In the genomic region with DNA sequence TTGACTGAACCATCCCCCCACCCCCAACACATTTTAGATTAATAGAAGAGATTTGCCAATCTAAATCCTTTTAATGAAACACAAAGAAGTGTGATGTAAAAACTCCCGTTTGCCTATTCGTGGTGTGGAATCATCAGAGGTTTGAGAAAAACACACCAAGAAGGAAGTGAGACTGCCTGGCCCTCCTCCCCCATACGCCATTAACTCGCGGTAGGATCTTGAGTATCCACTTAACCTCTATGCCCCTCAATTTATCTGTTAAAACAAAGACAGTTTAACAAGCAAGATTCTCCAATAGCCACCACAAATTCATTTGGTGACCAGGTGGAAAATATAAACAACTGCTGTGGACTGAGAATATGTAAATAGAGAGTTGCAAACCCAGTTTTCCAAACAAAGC, we compare ENCODE assay signal across 29 mouse cellular contexts.
DNase-seq lines count a peak whose midpoint lies in the region; ATAC-seq and TF ChIP-seq lines count a peak whose summit lies in the region.
"Had no signal": no experiment of that assay in that cellular context is flagged by ENCODE, and none has a peak within 500 bp of the region (broad histone marks: within the 10 kb centered on the region; RNA-seq: fewer than 3 reads in every experiment).

No protein-coding gene starts in this region.

- ATAC-seq in kidney, embryonic 14.5 days (ENCODE audit: low FRiP score, low TSS enrichment), result 0 out of 2 replicates have a peak, but pooled peaks have one; percentile 62
- no peak for ATAC-seq in kidney, postnatal 0 days (replicated peaks; ENCODE audit: low FRiP score, low read depth)
- ATAC-seq: forebrain, embryonic 15.5 days; hindbrain, embryonic 16.5 days; Patski had no signal

- H3K27ac ChIP-seq in kidney, embryonic 14.5 days (ENCODE audit: low read depth, low read length), result no peak overlapping the region
- H3K27ac ChIP-seq in kidney, adult 2 months (ENCODE audit: insufficient read depth, low read depth, low read length), result no peak overlapping the region
- no peak overlapping the region for H3K27ac ChIP-seq in kidney, postnatal 0 days
- H3K27ac ChIP-seq: embryonic facial prominence, embryonic 10.5 days; embryonic facial prominence, embryonic 13.5 days; forebrain, embryonic 12.5 days; forebrain, embryonic 15.5 days; heart, embryonic 15.5 days; hindbrain, embryonic 10.5 days; hindbrain, embryonic 13.5 days had no signal

- no peak overlapping the region for H3K4me3 ChIP-seq in kidney, embryonic 14.5 days (ENCODE audit: low read length)
- no peak overlapping the region for H3K4me3 ChIP-seq in kidney, adult 2 months (ENCODE audit: insufficient read depth, low read depth, low read length)
- H3K4me3 ChIP-seq in kidney, postnatal 0 days (replicated peaks; ENCODE audit: low read depth, low read length), result no peak overlapping the region
- H3K4me3 ChIP-seq: embryonic facial prominence, embryonic 10.5 days; embryonic facial prominence, embryonic 13.5 days; erythroblast, embryonic 14.5 days; forebrain, embryonic 12.5 days; forebrain, embryonic 15.5 days; heart, embryonic 12.5 days; heart, embryonic 15.5 days; hindbrain, embryonic 10.5 days; hindbrain, embryonic 13.5 days had no signal

- H3K36me3 ChIP-seq in kidney, embryonic 14.5 days (ENCODE audit: control insufficient read depth, insufficient read depth, low read length), result no peaks in the 10 kb centered on the region
- H3K36me3 ChIP-seq in kidney, adult 2 months (ENCODE audit: control insufficient read depth, insufficient read depth, low read length), result no peaks in the 10 kb centered on the region
- H3K36me3 ChIP-seq in kidney, postnatal 0 days (ENCODE audit: insufficient read depth, low read length), result no peaks in the 10 kb centered on the region
- H3K36me3 ChIP-seq: embryonic facial prominence, embryonic 10.5 days; embryonic facial prominence, embryonic 13.5 days; forebrain, embryonic 12.5 days; forebrain, embryonic 15.5 days; G1E; heart, embryonic 12.5 days; heart, embryonic 15.5 days; hindbrain, embryonic 10.5 days; hindbrain, embryonic 13.5 days had no signal

- no peak for TF ChIP-seq POLR2A in kidney, adult 2 months (IDR thresholded peaks at IDR 0.05; ENCODE audit: low read depth, low read length)

- no peak overlapping the region for H3K4me2 ChIP-seq in kidney, embryonic 14.5 days (replicated peaks; ENCODE audit: low read depth, low read length)
- no peak overlapping the region for H3K4me2 ChIP-seq in kidney, postnatal 0 days (ENCODE audit: low read length)
- H3K4me2 ChIP-seq: embryonic facial prominence, embryonic 13.5 days; forebrain, embryonic 12.5 days; forebrain, embryonic 15.5 days; heart, embryonic 12.5 days; heart, embryonic 15.5 days; hindbrain, embryonic 13.5 days had no signal

- H3K4me1 ChIP-seq in kidney, embryonic 14.5 days (ENCODE audit: control insufficient read depth, insufficient read depth, low read length), result no peaks in the 10 kb centered on the region
- no peaks in the 10 kb centered on the region for H3K4me1 ChIP-seq in kidney, adult 2 months (ENCODE audit: control insufficient read depth, insufficient read depth, low read length)
- no peaks in the 10 kb centered on the region for H3K4me1 ChIP-seq in kidney, postnatal 0 days (replicated peaks; ENCODE audit: insufficient read depth, low read length)
- H3K4me1 ChIP-seq: embryonic facial prominence, embryonic 13.5 days; forebrain, embryonic 12.5 days; forebrain, embryonic 15.5 days; heart, embryonic 12.5 days; heart, embryonic 15.5 days; hindbrain, embryonic 10.5 days; hindbrain, embryonic 13.5 days had no signal

- WGBS in kidney, embryonic 14.5 days, result 21% methylated on average over 5 of the region's 5 CpGs
- WGBS in kidney, adult 2 months, result 22% methylated on average over 5 of the region's 5 CpGs
- 12% methylated on average over 5 of the region's 5 CpGs for WGBS in kidney, postnatal 0 days

- no peaks in the 10 kb centered on the region for H3K9me3 ChIP-seq in kidney, embryonic 14.5 days (ENCODE audit: control insufficient read depth, low read length)
- no peaks in the 10 kb centered on the region for H3K9me3 ChIP-seq in kidney, postnatal 0 days (replicated peaks; ENCODE audit: low read length)
- H3K9me3 ChIP-seq: embryonic facial prominence, embryonic 10.5 days; embryonic facial prominence, embryonic 13.5 days; forebrain, embryonic 12.5 days; forebrain, embryonic 15.5 days; G1E; heart, embryonic 12.5 days; heart, embryonic 15.5 days; hindbrain, embryonic 10.5 days; hindbrain, embryonic 13.5 days had no signal

- DNase-seq in embryo, embryonic 10 days (ENCODE audit: low spot score), result peak; percentile 29
- DNase-seq in embryo, embryonic 11 days, result no peak
- DNase-seq in kidney, adult 2 months, result no peak
- DNase-seq in kidney, postnatal 0 days (ENCODE audit: low spot score), result peak; percentile 28
- DNase-seq in kidney, postnatal 4 days, result no peak
- DNase-seq in urinary bladder, postnatal 25 days (ENCODE audit: low spot score), result no peak
- DNase-seq: adrenal gland, postnatal 10 days; adrenal gland, postnatal 36 days; cerebellum, adult 11 months; cerebellum, adult 2 months; cerebellum, adult 9-11 months; cerebellum, postnatal 25 days; gastrocnemius, postnatal 25 days; heart, adult 18-20 months; heart, postnatal 10 days; heart, postnatal 36 days had no signal

- H3K27me3 ChIP-seq in kidney, embryonic 14.5 days (ENCODE audit: control insufficient read depth, insufficient read depth, low read length), result no peaks in the 10 kb centered on the region
- no peaks in the 10 kb centered on the region for H3K27me3 ChIP-seq in kidney, adult 2 months (replicated peaks; ENCODE audit: control insufficient read depth, insufficient read depth, low read length)
- no peaks in the 10 kb centered on the region for H3K27me3 ChIP-seq in kidney, postnatal 0 days (ENCODE audit: insufficient read depth, low read length)
- H3K27me3 ChIP-seq: embryonic facial prominence, embryonic 13.5 days; forebrain, embryonic 12.5 days; forebrain, embryonic 15.5 days; heart, embryonic 12.5 days; heart, embryonic 15.5 days; hindbrain, embryonic 13.5 days had no signal

- H3K9ac ChIP-seq in kidney, embryonic 14.5 days (ENCODE audit: low read depth, low read length), result no peak overlapping the region
- no peak overlapping the region for H3K9ac ChIP-seq in kidney, postnatal 0 days (ENCODE audit: low read depth, low read length)
- H3K9ac ChIP-seq: embryonic facial prominence, embryonic 13.5 days; forebrain, embryonic 12.5 days; forebrain, embryonic 15.5 days; heart, embryonic 12.5 days; heart, embryonic 15.5 days; hindbrain, embryonic 13.5 days had no signal

- TF ChIP-seq CTCF in kidney, adult 2 months (conservative IDR thresholded peaks at IDR 0.05; ENCODE audit: insufficient read depth, insufficient read length, low read depth, low read length), result no peak
- no peak for TF ChIP-seq CTCF in kidney, postnatal 0 days (IDR thresholded peaks at IDR 0.05; ENCODE audit: low read depth)

Comparison
In these comparisons a context has a peak if more than half of its experiments do, and no peak if none do; other contexts are left out.
1. DNase-seq: peak in embryo, embryonic 10 days (single experiment) and kidney, postnatal 0 days (single experiment); none in embryo, embryonic 11 days (single experiment), kidney, adult 2 months (single experiment), kidney, postnatal 4 days (0 of 2) and urinary bladder, postnatal 25 days (single experiment).